8 mouse cellular contexts compared by ENCODE assay signal in the genomic region with DNA sequence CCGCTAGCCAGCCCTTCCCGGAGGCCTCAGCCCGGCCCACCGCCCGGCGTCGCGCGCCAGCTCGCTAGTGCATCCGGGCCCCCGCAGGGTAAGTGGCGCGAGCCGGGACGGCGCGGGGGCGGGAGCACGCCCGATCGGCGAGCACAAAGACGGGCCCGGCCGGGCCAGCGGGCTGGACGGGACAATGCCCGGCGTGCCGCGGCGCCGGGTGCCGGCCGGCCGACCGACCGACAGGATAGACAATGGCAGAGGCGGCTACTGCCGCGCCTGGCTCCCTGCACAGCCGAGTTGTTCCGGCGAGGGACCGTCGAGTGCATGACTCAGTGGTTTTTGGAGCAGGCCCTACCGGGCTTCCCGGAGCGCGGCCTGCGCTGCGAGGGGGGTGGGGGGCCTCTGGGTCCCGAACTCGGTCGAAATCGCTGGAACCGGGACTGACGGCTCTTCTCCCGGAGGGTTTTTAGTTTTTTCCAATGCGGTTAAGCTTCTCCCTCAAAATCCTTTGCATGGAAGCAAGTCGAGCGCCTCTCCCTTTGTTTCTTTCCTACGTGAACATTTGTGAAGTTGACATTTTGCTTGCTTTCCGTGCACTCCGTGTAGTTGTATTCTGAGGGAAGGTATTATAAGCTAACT. TPM values are rescaled to one million over a fixed set of nuclear protein-coding genes. Genes with fewer than 3 reads are reported as not detected.
A peak's percentile ranks its signal among the peaks of the same experiment; 100 is the strongest.
DNase-seq lines count a peak whose midpoint lies in the region; ATAC-seq and TF ChIP-seq lines count a peak whose summit lies in the region.

No protein-coding gene starts in this region.

- peak overlapping the region; percentile 100 for H3K9ac ChIP-seq in hindbrain, embryonic 13.5 days

- no peak for TF ChIP-seq CTCF in Patski (IDR thresholded peaks at IDR 0.05)

- H3K9me3 ChIP-seq in hindbrain, embryonic 13.5 days: no peaks in the 10 kb centered on the region

- H3K4me3 ChIP-seq in hindbrain, embryonic 13.5 days: peak overlapping the region; percentile 96

- H3K4me2 ChIP-seq in hindbrain, embryonic 13.5 days: peak overlapping the region; percentile 87

- POLR2A ChIA-PET in Patski (lab: Charles Lee): interaction anchor here (0.6 to 3.8 kb wide), 9 partner anchors 108 to 665 kb away, joined by 3 to 28 read pairs (median 4); no protein-coding TSS in a partner anchor

- peaks cover 9% of the 10 kb centered on the region for H3K36me3 ChIP-seq in hindbrain, embryonic 13.5 days

- CTCF ChIA-PET in Patski (lab: Charles Lee): interaction anchor here (1.1 to 1.4 kb wide), 2 partner anchors 43 to 239 kb away, joined by 3 read pairs; no protein-coding TSS in a partner anchor

- WGBS in hindbrain, embryonic 13.5 days: under 1% methylated on average over 57 of the region's 66 CpGs

- peak; percentile 41 for ATAC-seq in Patski
- ATAC-seq in hindbrain, embryonic 13.5 days (ENCODE audit: low FRiP score): peak; percentile 69

- H3K27me3 ChIP-seq in Patski: no peaks in the 10 kb centered on the region
- H3K27me3 ChIP-seq in hindbrain, embryonic 13.5 days: no peaks in the 10 kb centered on the region

- peaks cover 23% of the 10 kb centered on the region for H3K4me1 ChIP-seq in hindbrain, embryonic 13.5 days (replicated peaks)

- peak overlapping the region; percentile 100 for H3K27ac ChIP-seq in hindbrain, embryonic 13.5 days

- DNase-seq in Patski (ENCODE audit: low read depth, low spot score): no peak
- DNase-seq in cerebellum, postnatal 25 days: peak; percentile 86 to 89
- peak; percentile 42 to 65 for DNase-seq in frontal cortex, postnatal 25 days (ENCODE audit: low spot score in 2 of 2)
- peak; percentile 46 for DNase-seq in left cerebral cortex, adult 11 months (ENCODE audit: low spot score)
- DNase-seq in lung, postnatal 36 days: peak; percentile 70
- peak; percentile 69 to 74 for DNase-seq in right cerebral cortex, postnatal 10 days (ENCODE audit: low spot score in 2 of 2)
- peak; percentile 67 for DNase-seq in urinary bladder, postnatal 14 days (ENCODE audit: low spot score)

- in situ Hi-C loops in Patski (cut with MboI; ENCODE audit: low pct_unique_long_range_greater_than_20kb): loop anchor here (5.0 kb wide), 3 partner anchors 115 to 235 kb away; no protein-coding TSS in a partner anchor

RNA-seq across cellular contexts. Expression of a gene that starts 0.7 kb away (rescaled TPM):
- polyA plus RNA-seq in Patski (2021): 150 TPM
- 160 and 165 TPM in 2 replicates for polyA plus RNA-seq in hindbrain, embryonic 13.5 days (2015; fragmentation: Nextera tagmentation; extraction: Ambion mirVana)
